Mouse (Mus musculus) limb, embryonic 12.5 days (tissue): Measurements from ENCODE around the gene Cog4. TPM values are rescaled to one million over a fixed set of nuclear protein-coding genes. Genes with fewer than 3 reads are reported as not detected.
A peak's percentile ranks its signal among the peaks of the same experiment; 100 is the strongest.
"Not testable (repeated sequence)": the region's sequence is repeated elsewhere in the genome, so short reads cannot be mapped to it uniquely, and the experiment has no call there.

Source experiments
- ATAC-seq: fragments of 200-750 bp; cut with Nextera tagmentation; 2 replicates; pipeline ENCODE4 v1.8.0; 2017; ENCODE audit warnings: low read depth, moderate TSS enrichment; ENCODE audit not compliant: insufficient number of reproducible peaks, insufficient read depth, low FRiP score, low TSS enrichment
- H3K27ac ChIP-seq: fragments of 300-500 bp; sonication (generic); 2 replicates; pipeline ENCODE4 v1.5.1; 2016; ENCODE audit warnings: mild to moderate bottlenecking, moderate library complexity
- H3K27me3 ChIP-seq: fragments of 300-500 bp; sonication (generic); 2 replicates; pipeline ENCODE4 v1.6.1; 2016; ENCODE audit warnings: mild to moderate bottlenecking, moderate library complexity
- H3K36me3 ChIP-seq: fragments of 300-500 bp; sonication (generic); 2 replicates; pipeline ENCODE4 v1.6.1; 2016; ENCODE audit warnings: mild to moderate bottlenecking, moderate library complexity
- H3K4me1 ChIP-seq: fragments of 300-500 bp; sonication (generic); replicated peaks from 2 replicates; pipeline ENCODE4 v1.6.1; 2016
- H3K4me2 ChIP-seq: fragments of 300-500 bp; sonication (generic); 2 replicates; pipeline ENCODE4 v1.6.1; 2016; ENCODE audit warnings: mild to moderate bottlenecking, moderate library complexity
- H3K4me3 ChIP-seq: fragments of 300-500 bp; sonication (generic); replicated peaks from 2 replicates; pipeline ENCODE4 v1.5.1; 2016; ENCODE audit warnings: mild to moderate bottlenecking
- H3K9ac ChIP-seq: fragments of 300-500 bp; sonication (generic); replicated peaks from 2 replicates; pipeline ENCODE4 v1.6.1; 2016; ENCODE audit warnings: mild to moderate bottlenecking, moderate library complexity
- H3K9me3 ChIP-seq: fragments of 300-500 bp; sonication (generic); 2 replicates; pipeline ENCODE4 v1.6.1; 2016; ENCODE audit warnings: mild to moderate bottlenecking, moderate library complexity
- WGBS: fragments of 180-500 bp; shearing (Covaris S2); methylation state at CpG from one replicate; pipeline ENCODE4 v1.1.7; 2016; 5-methylcytosine and 5-hydroxymethylcytosine counted together
- polyA plus RNA-seq: library from polyadenylated mRNA; unstranded; fragments of >200 nt; fragmentation: Nextera tagmentation; extraction: Ambion mirVana; gene quantifications from 2 replicates; pipeline ENCODE4 v1.2.1, GENCODE M21; 2016

The Cog4 gene
- polyA plus RNA-seq, 1 experiment from 2014 or later: 88.6 TPM

GRCm38 (mm10) chr8:110861347-110862025, 15.1 kb downstream of the Cog4 start:
- WGBS: 94% methylated on average over 7 of the region's 7 CpGs
- not testable (repeated sequence) for H3K9me3 ChIP-seq, H3K9ac ChIP-seq, H3K4me1 ChIP-seq, ATAC-seq, H3K4me2 ChIP-seq, H3K4me3 ChIP-seq, H3K27me3 ChIP-seq, H3K27ac ChIP-seq
- H3K36me3 ChIP-seq: peaks cover 96% of the 10 kb centered on the region

DNA sequence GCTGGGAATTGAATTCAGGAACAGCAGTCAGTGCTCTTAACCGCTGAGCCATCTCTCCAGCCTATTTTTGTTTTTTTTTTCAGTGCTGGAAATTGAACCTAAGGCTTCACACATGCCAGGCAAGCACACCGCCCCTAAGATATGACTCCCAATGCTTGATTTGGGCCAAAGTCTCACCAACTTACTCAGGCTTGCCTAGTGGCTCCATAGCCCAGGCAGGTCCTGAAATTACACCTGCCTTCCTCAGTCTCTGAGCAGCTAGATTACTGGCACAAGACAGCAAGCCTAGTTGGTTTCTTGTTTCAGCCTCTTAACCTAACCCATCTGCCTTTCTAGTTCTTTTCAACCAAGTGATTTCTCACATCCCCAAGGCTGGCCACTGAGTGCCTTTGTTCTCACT, 24.1 kb downstream of the Cog4 start:
- 99% methylated on average over 2 of the region's 2 CpGs for WGBS

DNA sequence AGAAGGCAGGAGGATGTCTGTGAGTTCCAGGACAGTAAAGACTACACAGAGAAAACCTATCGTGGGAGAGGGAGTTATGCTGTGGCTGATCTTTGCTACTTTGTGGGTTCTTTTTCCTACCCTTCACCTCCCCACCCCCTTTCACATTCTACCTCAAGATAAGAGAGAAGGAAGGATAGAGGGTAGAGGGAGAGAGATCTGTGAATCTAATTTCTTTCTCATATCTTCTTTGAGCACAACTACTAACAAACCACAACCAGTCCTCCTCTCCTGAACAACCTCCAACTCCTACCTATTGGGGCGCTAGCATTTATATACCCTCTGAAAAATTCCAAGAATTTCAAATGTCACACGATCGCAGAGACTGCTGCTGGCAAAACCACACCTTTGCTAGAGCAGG, 31.5 kb downstream of the Cog4 start:
- no peak for ATAC-seq
- no peaks in the 10 kb centered on the region for H3K27me3 ChIP-seq
- H3K9me3 ChIP-seq: no peaks in the 10 kb centered on the region
- H3K9ac ChIP-seq: no peak overlapping the region
- H3K4me1 ChIP-seq: no peaks in the 10 kb centered on the region
- no peak overlapping the region for H3K4me3 ChIP-seq
- no peak overlapping the region for H3K4me2 ChIP-seq
- WGBS: 82% methylated on average over 4 of the region's 4 CpGs
- H3K36me3 ChIP-seq: peaks cover 99% of the 10 kb centered on the region
- H3K27ac ChIP-seq: no peak overlapping the region

More for the DNA sequence above, 24.1 kb downstream of the Cog4 start:
- no peak overlapping the region for H3K9ac ChIP-seq
- peaks cover 98% of the 10 kb centered on the region for H3K36me3 ChIP-seq
- no peak overlapping the region for H3K27ac ChIP-seq
- H3K27me3 ChIP-seq: no peaks in the 10 kb centered on the region
- no peaks in the 10 kb centered on the region for H3K4me1 ChIP-seq
- no peaks in the 10 kb centered on the region for H3K9me3 ChIP-seq
- ATAC-seq: no peak
- H3K4me3 ChIP-seq: no peak overlapping the region
- no peak overlapping the region for H3K4me2 ChIP-seq

GRCm38 (mm10) chr8:110881741-110882310, 35.4 kb downstream of the Cog4 start:
- Histone ChIP-seq H3K9me3 (no peaks in the 10 kb centered on the region), H3K27ac (no peak overlapping the region), H3K4me2 (no peak overlapping the region), H3K27me3 (no peaks in the 10 kb centered on the region), H3K4me1 (no peaks in the 10 kb centered on the region), H3K4me3 (no peak overlapping the region), H3K36me3 (peaks cover 99% of the 10 kb centered on the region), H3K9ac (no peak overlapping the region)
- ATAC-seq: no peak
- 94% methylated on average over 10 of the region's 10 CpGs for whole genome bisulfite sequencing

GRCm38 (mm10) chr8:110883824-110884223, 37.4 kb downstream of the Cog4 start:
- Histone ChIP-seq H3K4me1 (no peaks in the 10 kb centered on the region), H3K27me3 (no peaks in the 10 kb centered on the region), H3K4me3 (no peak overlapping the region), H3K27ac (no peak overlapping the region), H3K4me2 (no peak overlapping the region), H3K36me3 (peaks cover 99% of the 10 kb centered on the region), H3K9ac (no peak overlapping the region), H3K9me3 (no peaks in the 10 kb centered on the region)
- 96% methylated on average over 18 of the region's 18 CpGs for WGBS
- ATAC-seq: no peak

- no peak overlapping the region for H3K4me3 ChIP-seq
- no peak for ATAC-seq
- peaks cover 88% of the 10 kb centered on the region for H3K36me3 ChIP-seq
- H3K4me1 ChIP-seq: no peaks in the 10 kb centered on the region
- no peak overlapping the region for H3K4me2 ChIP-seq
- no peak overlapping the region for H3K27ac ChIP-seq
- H3K27me3 ChIP-seq: no peaks in the 10 kb centered on the region
- no peak overlapping the region for H3K9ac ChIP-seq
- H3K9me3 ChIP-seq: no peaks in the 10 kb centered on the region
- 91% methylated on average over 3 of the region's 3 CpGs for WGBS
These were observed 40.2 kb downstream of the Cog4 start for GRCm38 (mm10) chr8:110886634-110887033.

DNA sequence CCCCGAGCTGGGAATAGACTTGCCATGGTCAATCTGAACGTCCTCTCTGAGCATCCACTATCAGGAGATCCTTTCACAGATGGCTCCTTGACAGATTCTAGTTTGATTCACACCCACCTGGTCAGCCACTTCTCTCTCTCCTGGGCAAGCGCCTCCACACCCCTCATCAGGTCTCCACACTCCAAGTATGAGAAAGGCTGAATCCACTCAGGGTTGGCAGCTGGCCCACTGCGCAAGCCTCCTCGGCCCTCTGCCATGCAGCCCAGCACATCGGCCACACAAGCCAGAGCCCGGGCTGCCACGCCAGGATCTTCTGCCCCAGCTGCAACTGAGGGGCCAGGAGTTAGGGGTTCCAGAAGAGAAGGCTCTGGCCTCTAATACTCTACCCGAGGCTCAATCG, 41.2 kb downstream of the Cog4 start:
- ATAC-seq: no peak
- Histone ChIP-seq H3K36me3 (peaks cover 86% of the 10 kb centered on the region), H3K27ac (no peak overlapping the region), H3K4me3 (no peak overlapping the region), H3K27me3 (no peaks in the 10 kb centered on the region), H3K9ac (no peak overlapping the region), H3K4me1 (no peaks in the 10 kb centered on the region), H3K9me3 (no peaks in the 10 kb centered on the region), H3K4me2 (no peak overlapping the region)
- WGBS: 92% methylated on average over 10 of the region's 10 CpGs

- Histone ChIP-seq H3K27ac (0 out of 2 replicates have a peak overlapping the region, but pooled peaks have one; percentile 23), H3K4me3 (no peak overlapping the region), H3K27me3 (no peaks in the 10 kb centered on the region), H3K9ac (no peak overlapping the region), H3K4me1 (no peaks in the 10 kb centered on the region), H3K4me2 (no peak overlapping the region), H3K36me3 (peaks cover 84% of the 10 kb centered on the region), H3K9me3 (no peaks in the 10 kb centered on the region)
- no peak for ATAC-seq
- WGBS: 93% methylated on average over 8 of the region's 8 CpGs
These were observed 42.0 kb downstream of the Cog4 start for GRCm38 (mm10) chr8:110888441-110888840.

DNA sequence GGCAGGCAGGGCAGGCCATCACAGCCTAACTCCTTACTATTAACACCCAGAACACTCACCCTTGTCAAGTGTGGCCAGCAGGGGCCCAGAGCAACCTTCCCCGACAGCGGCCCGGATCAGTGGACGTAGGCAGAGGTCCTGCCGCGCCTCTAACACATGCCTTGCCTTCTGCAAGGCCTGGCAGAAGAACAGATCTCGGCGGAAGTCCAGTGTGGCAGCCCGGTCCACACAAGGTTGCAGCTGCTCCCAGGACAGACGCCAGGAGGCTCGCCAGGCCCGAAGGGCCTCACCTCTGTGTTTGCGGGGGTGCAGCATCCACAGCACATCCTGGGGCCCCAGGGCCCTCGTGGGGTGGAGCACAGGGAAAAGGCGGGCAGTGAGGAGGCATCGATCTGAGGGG, 42.5 kb downstream of the Cog4 start:
- H3K4me2 ChIP-seq: no peak overlapping the region
- no peak overlapping the region for H3K4me3 ChIP-seq
- peaks cover 84% of the 10 kb centered on the region for H3K36me3 ChIP-seq
- H3K27me3 ChIP-seq: no peaks in the 10 kb centered on the region
- H3K27ac ChIP-seq: 0 out of 2 replicates have a peak overlapping the region, but pooled peaks have one; percentile 23
- H3K9me3 ChIP-seq: no peaks in the 10 kb centered on the region
- ATAC-seq: no peak
- 87% methylated on average over 16 of the region's 16 CpGs for WGBS
- H3K9ac ChIP-seq: no peak overlapping the region
- no peaks in the 10 kb centered on the region for H3K4me1 ChIP-seq

- WGBS: 80% methylated on average over 12 of the region's 12 CpGs
- Histone ChIP-seq H3K27me3 (no peaks in the 10 kb centered on the region), H3K36me3 (peaks cover 84% of the 10 kb centered on the region), H3K9ac (no peak overlapping the region), H3K9me3 (no peaks in the 10 kb centered on the region), H3K4me2 (no peak overlapping the region), H3K4me3 (no peak overlapping the region), H3K27ac (no peak overlapping the region), H3K4me1 (no peaks in the 10 kb centered on the region)
- ATAC-seq: no peak
These were observed 43.6 kb downstream of the Cog4 start for GRCm38 (mm10) chr8:110889904-110890470.

DNA sequence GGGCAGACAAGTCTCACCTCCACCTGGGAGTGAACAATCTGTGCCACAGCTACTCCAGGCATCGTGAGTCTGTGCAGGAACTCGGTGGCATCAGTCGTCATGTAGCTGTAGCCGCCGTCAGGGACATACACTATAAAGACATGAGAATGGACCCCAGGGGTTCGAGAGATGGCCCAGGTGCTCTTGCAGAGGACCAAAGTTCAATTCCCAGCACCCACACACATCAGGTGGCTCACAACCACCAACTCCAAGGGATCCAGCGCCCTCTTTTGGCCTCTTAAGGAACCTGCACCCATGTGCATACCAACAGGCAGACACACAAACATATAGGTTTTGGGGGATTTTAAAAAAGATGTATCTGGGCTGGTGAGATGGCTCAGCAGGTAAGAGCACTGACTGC, 45.6 kb downstream of the Cog4 start:
- Histone ChIP-seq H3K9ac (no peak overlapping the region), H3K4me3 (no peak overlapping the region), H3K4me2 (no peak overlapping the region), H3K36me3 (peaks cover 72% of the 10 kb centered on the region), H3K27ac (no peak overlapping the region), H3K9me3 (no peaks in the 10 kb centered on the region), H3K4me1 (no peaks in the 10 kb centered on the region), H3K27me3 (no peaks in the 10 kb centered on the region)
- ATAC-seq: no peak
- WGBS: 87% methylated on average over 7 of the region's 7 CpGs
